Mouse (Mus musculus) C2C12 (cell line): Measurements from ENCODE around the gene N4bp2l1. TPM values are rescaled to one million over a fixed set of nuclear protein-coding genes. Genes with fewer than 3 reads are reported as not detected.

ENCODE experiments used
- H3K27me3 ChIP-seq: one replicate; pipeline ENCODE4 v1.6.1; 2011; ENCODE audit not compliant: control insufficient read depth, insufficient read depth, insufficient read length
- H3K36me3 ChIP-seq: one replicate; pipeline ENCODE4 v1.6.1; 2011; ENCODE audit not compliant: control insufficient read depth, insufficient read depth
- H3K4me3 ChIP-seq: one replicate; pipeline ENCODE4 v1.5.1; 2011; ENCODE audit warnings: mild to moderate bottlenecking, control low read depth; ENCODE audit not compliant: poor library complexity, insufficient read depth, severe bottlenecking
- H3K79me2 ChIP-seq: one replicate; pipeline ENCODE4 v1.6.1; 2011; ENCODE audit not compliant: control insufficient read depth, insufficient read depth
- H3K79me3 ChIP-seq: one replicate; pipeline ENCODE4 v1.6.1; 2011; ENCODE audit warnings: low read depth, control low read depth
- H3ac ChIP-seq: one replicate; pipeline ENCODE3; 2011; ENCODE audit warnings: low read depth; ENCODE audit not compliant: control insufficient read depth, insufficient read length
- CEBPB ChIP-seq: IDR thresholded peaks from one replicate; pipeline ENCODE4 v1.6.1; 2011; ENCODE audit warnings: low read depth, mild to moderate bottlenecking, control low read depth, moderate library complexity
- CTCF ChIP-seq: IDR thresholded peaks from one replicate; pipeline ENCODE4 v1.5.1; 2011; ENCODE audit not compliant: control insufficient read depth, insufficient read depth, insufficient read length
- FOSL1 ChIP-seq: IDR thresholded peaks from one replicate; pipeline ENCODE4 v1.8.0; 2011; ENCODE audit warnings: mild to moderate bottlenecking, low read length; ENCODE audit not compliant: poor library complexity, insufficient read depth, severe bottlenecking
- MAX ChIP-seq: IDR thresholded peaks from one replicate; pipeline ENCODE4 v1.6.1; 2011; ENCODE audit warnings: mild to moderate bottlenecking, control low read depth
- MYOD1 ChIP-seq: IDR thresholded peaks from one replicate; pipeline ENCODE4 v1.6.1; 2011; ENCODE audit warnings: low read depth; ENCODE audit not compliant: control insufficient read depth, insufficient read length
- MYOG ChIP-seq: IDR thresholded peaks from one replicate; pipeline ENCODE4 v1.6.1; 2011; ENCODE audit not compliant: control insufficient read depth, insufficient read length; ENCODE audit errors: extremely low read depth
- USF1 ChIP-seq: IDR thresholded peaks from one replicate; pipeline ENCODE4 v1.6.1; 2011; ENCODE audit warnings: low read depth, mild to moderate bottlenecking, control low read depth, moderate library complexity
- polyA plus RNA-seq: library from polyadenylated mRNA; unstranded; fragments of >200 nt; fragmentation: generic; extraction: Trizol; gene quantifications from one replicate; pipeline ENCODE4 v1.2.1, GENCODE M21; 2012; ENCODE audit warnings: missing spikeins

N4bp2l1 gene
- polyA plus RNA-seq, 1 experiment: 0.33 TPM

DNA sequence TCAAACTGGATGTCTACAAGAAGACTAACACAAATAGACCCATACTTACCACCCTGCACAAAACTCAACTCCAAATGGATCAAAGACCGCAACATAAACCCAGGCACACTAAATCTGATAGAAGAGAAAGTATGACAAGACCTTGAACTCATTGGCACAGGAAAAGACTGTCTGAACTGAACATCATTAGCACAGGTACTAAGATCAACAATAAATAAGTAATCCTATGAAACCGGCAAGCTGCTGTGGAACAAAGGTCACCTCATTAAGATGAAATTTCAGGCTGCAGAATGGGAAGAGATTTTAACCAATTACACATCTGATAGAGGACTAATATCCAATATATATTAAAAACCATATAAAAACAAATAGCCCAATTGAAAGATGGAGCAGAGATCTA lies 19.2 kb upstream of the N4bp2l1 start:
- no peaks in the 10 kb centered on the region for H3K79me2 ChIP-seq
- TF ChIP-seq CEBPB (no peak), MYOD1 (no peak), MAX (no peak), MYOG (no peak), FOSL1 (no peak), USF1 (no peak), CTCF (no peak)
- no peaks in the 10 kb centered on the region for H3K27me3 ChIP-seq
- H3K36me3 ChIP-seq: no peaks in the 10 kb centered on the region
- no peak overlapping the region for H3ac ChIP-seq
- no peak overlapping the region for H3K4me3 ChIP-seq
- H3K79me3 ChIP-seq: no peaks in the 10 kb centered on the region

GRCm38 (mm10) chr5:150614054-150614453 lies 17.1 kb upstream of the N4bp2l1 start:
- no peaks in the 10 kb centered on the region for H3K79me2 ChIP-seq
- no peak overlapping the region for H3ac ChIP-seq
- no peaks in the 10 kb centered on the region for H3K36me3 ChIP-seq
- H3K4me3 ChIP-seq: no peak overlapping the region
- H3K27me3 ChIP-seq: no peaks in the 10 kb centered on the region
- no peaks in the 10 kb centered on the region for H3K79me3 ChIP-seq
- no peak for TF ChIP-seq MAX
- no peak for TF ChIP-seq MYOD1
- TF ChIP-seq CTCF: no peak
- TF ChIP-seq USF1: no peak
- TF ChIP-seq CEBPB: no peak
- TF ChIP-seq MYOG: no peak
- TF ChIP-seq FOSL1: no peak

DNA sequence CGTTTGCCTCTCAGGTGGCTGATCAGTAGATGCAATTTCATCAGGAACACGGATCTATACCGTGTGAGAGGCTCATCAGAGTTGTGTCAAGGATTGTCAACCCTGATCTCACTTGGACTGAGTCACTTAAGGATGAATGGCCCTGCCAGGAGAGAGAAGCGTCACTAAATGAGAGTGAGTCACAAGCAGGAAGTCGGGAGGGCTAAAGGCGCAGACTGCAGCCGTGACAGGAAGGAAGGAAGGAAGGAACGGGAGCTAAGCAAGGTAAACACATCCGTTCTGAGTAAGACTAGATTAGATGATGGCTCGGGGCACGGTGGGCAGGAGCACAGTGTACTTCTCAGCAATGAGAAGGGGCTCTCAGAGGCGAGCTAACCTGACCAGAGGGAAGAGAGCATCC lies 14.7 kb upstream of the N4bp2l1 start:
- Histone ChIP-seq H3K4me3 (peak overlapping the region; percentile 7), H3ac (peak overlapping the region; percentile 13), H3K27me3 (no peaks in the 10 kb centered on the region), H3K79me3 (no peaks in the 10 kb centered on the region), H3K36me3 (no peaks in the 10 kb centered on the region), H3K79me2 (no peaks in the 10 kb centered on the region)
- TF ChIP-seq MAX (no peak), USF1 (no peak), CTCF (no peak), MYOG (no peak), FOSL1 (peak; percentile 27), CEBPB (no peak)

DNA sequence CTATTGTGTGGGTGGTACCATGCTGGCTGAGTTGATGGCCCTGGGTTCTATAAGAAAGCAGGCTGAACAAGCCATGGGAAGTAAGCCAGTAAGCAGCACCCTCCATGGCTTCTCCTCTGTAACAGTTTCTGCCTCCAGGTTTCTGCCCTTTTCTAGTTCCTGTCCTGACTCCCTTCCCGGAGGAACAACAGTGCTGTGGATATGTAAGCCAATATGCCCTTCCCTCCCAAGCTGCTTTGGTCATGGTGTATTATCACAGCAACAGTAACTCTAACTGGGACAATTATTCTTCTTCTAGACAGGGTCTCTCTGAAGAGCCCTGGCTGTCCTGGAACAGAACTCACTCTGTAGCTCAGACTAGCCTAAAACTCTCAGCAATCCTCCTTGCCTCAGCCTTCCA lies 14.1 kb upstream of the N4bp2l1 start:
- no peaks in the 10 kb centered on the region for H3K79me3 ChIP-seq
- no peaks in the 10 kb centered on the region for H3K79me2 ChIP-seq
- no peak overlapping the region for H3ac ChIP-seq
- no peak overlapping the region for H3K4me3 ChIP-seq
- H3K36me3 ChIP-seq: no peaks in the 10 kb centered on the region
- TF ChIP-seq MYOG: no peak
- TF ChIP-seq CEBPB: no peak
- no peak for TF ChIP-seq FOSL1
- no peak for TF ChIP-seq MAX
- TF ChIP-seq CTCF: no peak
- TF ChIP-seq USF1: no peak
- TF ChIP-seq MYOD1: no peak
- no peaks in the 10 kb centered on the region for H3K27me3 ChIP-seq

- H3K79me2 ChIP-seq: no peaks in the 10 kb centered on the region
- TF ChIP-seq CTCF (no peak), MAX (no peak), USF1 (no peak), MYOD1 (no peak), CEBPB (no peak), MYOG (no peak), FOSL1 (no peak)
- no peaks in the 10 kb centered on the region for H3K27me3 ChIP-seq
- H3K4me3 ChIP-seq: no peak overlapping the region
- no peaks in the 10 kb centered on the region for H3K36me3 ChIP-seq
- H3ac ChIP-seq: no peak overlapping the region
- H3K79me3 ChIP-seq: no peaks in the 10 kb centered on the region
Observed at GRCm38 (mm10) chr5:150607631-150608030, 10.6 kb upstream of the N4bp2l1 start.

DNA sequence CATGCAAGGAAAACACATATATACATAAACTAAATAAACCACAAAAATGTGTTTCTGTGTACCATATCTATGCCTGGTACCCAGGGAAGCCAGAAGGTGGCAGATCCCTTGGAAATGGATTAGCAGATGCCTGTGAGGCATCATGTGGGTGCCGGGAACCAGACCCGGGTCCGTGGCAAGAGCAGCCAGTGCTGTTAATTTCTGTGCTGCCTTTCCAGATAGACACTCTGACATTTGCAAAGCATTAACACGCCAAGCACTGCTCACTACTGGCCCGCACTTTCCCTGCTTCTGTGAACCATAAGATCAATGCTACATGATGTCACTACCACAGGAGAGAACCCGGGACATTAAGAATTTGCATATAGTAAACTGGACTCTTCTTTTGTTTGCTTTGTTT lies 9.1 kb upstream of the N4bp2l1 start:
- Histone ChIP-seq H3ac (no peak overlapping the region), H3K79me2 (no peaks in the 10 kb centered on the region), H3K36me3 (no peaks in the 10 kb centered on the region), H3K79me3 (no peaks in the 10 kb centered on the region), H3K27me3 (no peaks in the 10 kb centered on the region), H3K4me3 (no peak overlapping the region)
- TF ChIP-seq MAX (no peak), CTCF (no peak), MYOG (no peak), FOSL1 (no peak), CEBPB (no peak), USF1 (no peak), MYOD1 (no peak)
